Mouse (Mus musculus): ENCODE data around the gene Ccnj. TPM values are rescaled to one million over a fixed set of nuclear protein-coding genes. Genes with fewer than 3 reads are reported as not detected.

Gene Ccnj
- total and polyA plus RNA-seq, 3 experiments, result 4.3 to 8.6 (median 4.7) TPM

GRCm38 (mm10) chr19:40832361-40832760 is 1.3 kb downstream of the Ccnj start:
- peak overlapping the region; percentile 64 to 83 (median 75) for H3K4me3 ChIP-seq (replicated peaks in 1 of 3; ENCODE audit: low read depth in 2 of 3, low read length in 2 of 3, poor library complexity in 1 of 3)
- DNase-seq (ENCODE audit: extremely low read depth), result peak; percentile 16
- H3K9me3 ChIP-seq (replicated peaks; ENCODE audit: low read length), result no peaks in the 10 kb centered on the region
- H3K79me2 ChIP-seq (replicated peaks; ENCODE audit: control insufficient read depth, extremely low read depth, insufficient read depth, poor library complexity, severe bottlenecking), result peaks cover 2% of the 10 kb centered on the region; the same call in 1 of the 2 replicates
- dilution Hi-C loops (cut with MboI; ENCODE audit: extremely low pct_ligation_motif_present, extremely low pct_unique_long_range_greater_than_20kb, low sequenced_read_pairs), result no loop called here
- in situ Hi-C loops (cut with MboI; ENCODE audit: low pct_ligation_motif_present, low pct_unique_long_range_greater_than_20kb, low sequenced_read_pairs), result loop anchor here (5.0 kb wide), 1 partner anchor 70 kb away; no protein-coding TSS in a partner anchor
- peaks cover 5 to 19% of the 10 kb centered on the region in 2 experiments for H3K36me3 ChIP-seq (replicated peaks in 1 of 2; ENCODE audit: control insufficient read depth in 1 of 2, insufficient read depth in 1 of 2, low read length in 1 of 2)
- H3K27me3 ChIP-seq (replicated peaks), result no peaks in the 10 kb centered on the region
- no peak overlapping the region for H3K27ac ChIP-seq (ENCODE audit: insufficient read depth, low read depth)
- peaks cover 6 to 22% of the 10 kb centered on the region in 2 experiments for H3K4me1 ChIP-seq (ENCODE audit: control insufficient read depth in 1 of 2, insufficient read depth in 2 of 2)
- H3K9ac ChIP-seq (ENCODE audit: insufficient read depth, low read depth), result peak overlapping the region; percentile 73; the same call in 1 of the 2 replicates
- TF ChIP-seq MYC (IDR thresholded peaks at IDR 0.05; ENCODE audit: low read depth, low read length) (no peak), POLR2AphosphoS2 (IDR thresholded peaks at IDR 0.05; ENCODE audit: low read depth, low read length) (no peak), USF2 (conservative IDR thresholded peaks at IDR 0.05; ENCODE audit: low read depth, low read length) (no peak), MAFK (IDR thresholded peaks at IDR 0.05; ENCODE audit: insufficient replicate concordance, low read length) (no peak), POLR2A (IDR thresholded peaks at IDR 0.05; ENCODE audit: low read depth, low read length) (no peak), ZMIZ1 (IDR thresholded peaks at IDR 0.05; ENCODE audit: low read depth, low read length) (no peak), BHLHE40 (IDR thresholded peaks at IDR 0.05; ENCODE audit: low read depth, low read length) (no peak), PAX5 (IDR thresholded peaks at IDR 0.05; ENCODE audit: low read length) (no peak), RAD21 (IDR thresholded peaks at IDR 0.05; ENCODE audit: low read depth, low read length) (no peak), SIN3A (IDR thresholded peaks at IDR 0.05; ENCODE audit: low read length) (no peak), ZKSCAN1 (IDR thresholded peaks at IDR 0.05; ENCODE audit: borderline replicate concordance, low read depth, low read length) (no peak), MEF2A (IDR thresholded peaks at IDR 0.05; ENCODE audit: borderline replicate concordance, low read depth, low read length) (no peak)
- peak overlapping the region; percentile 70 for H3K4me2 ChIP-seq (ENCODE audit: insufficient read depth, low read depth, poor library complexity, severe bottlenecking)

- dilution Hi-C loops (cut with MboI; ENCODE audit: extremely low pct_ligation_motif_present, extremely low pct_unique_long_range_greater_than_20kb, low sequenced_read_pairs) (no loop called here), in situ Hi-C loops (cut with MboI; ENCODE audit: low pct_ligation_motif_present, low pct_unique_long_range_greater_than_20kb, low sequenced_read_pairs) (loop anchor here (5.0 kb wide), 1 partner anchor 68 kb away; no protein-coding TSS in a partner anchor)
- Histone ChIP-seq H3K4me3 (replicated peaks in 1 of 3; ENCODE audit: low read depth in 2 of 3, low read length in 2 of 3, poor library complexity in 1 of 3) (no peak overlapping the region), H3K27ac (ENCODE audit: insufficient read depth, low read depth) (no peak overlapping the region), H3K9ac (ENCODE audit: insufficient read depth, low read depth) (no peak overlapping the region), H3K27me3 (replicated peaks) (no peaks in the 10 kb centered on the region), H3K9me3 (replicated peaks; ENCODE audit: low read length) (no peaks in the 10 kb centered on the region), H3K4me2 (ENCODE audit: insufficient read depth, low read depth, poor library complexity, severe bottlenecking) (no peak overlapping the region), H3K36me3 (replicated peaks in 1 of 2; ENCODE audit: control insufficient read depth in 1 of 2, insufficient read depth in 1 of 2, low read length in 1 of 2) (peaks cover 18 to 37% of the 10 kb centered on the region in 2 experiments), H3K4me1 (ENCODE audit: control insufficient read depth in 1 of 2, insufficient read depth in 2 of 2) (peaks cover 6 to 22% of the 10 kb centered on the region in 2 experiments), H3K79me2 (replicated peaks; ENCODE audit: control insufficient read depth, extremely low read depth, insufficient read depth, poor library complexity, severe bottlenecking) (peaks cover 2% of the 10 kb centered on the region; the same call in 1 of the 2 replicates)
- no peak for DNase-seq (ENCODE audit: extremely low read depth)
- TF ChIP-seq E2F4 (IDR thresholded peaks at IDR 0.05; ENCODE audit: insufficient replicate concordance, low read depth, low read length) (no peak), EP300 (IDR thresholded peaks at IDR 0.05; ENCODE audit: low read length) (no peak), BHLHE40 (IDR thresholded peaks at IDR 0.05; ENCODE audit: low read depth, low read length) (no peak), JUND (conservative IDR thresholded peaks at IDR 0.05; ENCODE audit: low read depth, low read length) (no peak), MEF2A (IDR thresholded peaks at IDR 0.05; ENCODE audit: borderline replicate concordance, low read depth, low read length) (no peak), NRF1 (IDR thresholded peaks at IDR 0.05; ENCODE audit: low read depth, low read length) (no peak), ZC3H11A (IDR thresholded peaks at IDR 0.05; ENCODE audit: low read depth, low read length) (no peak), MAX (IDR thresholded peaks at IDR 0.05; ENCODE audit: low read length) (no peak), TBP (conservative IDR thresholded peaks at IDR 0.05; ENCODE audit: low read depth, low read length) (no peak), MYC (IDR thresholded peaks at IDR 0.05; ENCODE audit: low read depth, low read length) (no peak), HCFC1 (IDR thresholded peaks at IDR 0.05; ENCODE audit: low read depth, low read length) (no peak), TCF12 (IDR thresholded peaks at IDR 0.05; ENCODE audit: low read depth, low read length) (no peak), CHD2 (IDR thresholded peaks at IDR 0.05; ENCODE audit: low read length) (no peak)
Observed at GRCm38 (mm10) chr19:40834436-40834835, 3.4 kb downstream of the Ccnj start.
